Mouse (Mus musculus) heart, embryonic 15.5 days (tissue): Measurements from ENCODE around the gene Csk. TPM values are rescaled to one million over a fixed set of nuclear protein-coding genes. Genes with fewer than 3 reads are reported as not detected.
A peak's percentile ranks its signal among the peaks of the same experiment; 100 is the strongest.

Experiments
- ATAC-seq: fragments of 200-750 bp; cut with Nextera tagmentation; replicated peaks from 2 replicates; pipeline ENCODE4 v1.8.0; 2017; ENCODE audit warnings: low read depth, moderate TSS enrichment; ENCODE audit not compliant: insufficient number of reproducible peaks, insufficient read depth, low FRiP score
- H3K27ac ChIP-seq: fragments of 300-500 bp; sonication (generic); 2 replicates; pipeline ENCODE4 v1.5.1; 2015; ENCODE audit warnings: mild to moderate bottlenecking, inconsistent platforms
- H3K27me3 ChIP-seq: fragments of 300-500 bp; sonication (generic); 2 replicates; pipeline ENCODE4 v1.6.1; 2015; ENCODE audit warnings: inconsistent platforms
- H3K36me3 ChIP-seq: fragments of 300-500 bp; sonication (generic); 2 replicates; pipeline ENCODE4 v1.6.1; 2015; ENCODE audit warnings: mild to moderate bottlenecking, inconsistent platforms
- H3K4me1 ChIP-seq: fragments of 300-500 bp; sonication (generic); replicated peaks from 2 replicates; pipeline ENCODE4 v1.6.1; 2015; ENCODE audit warnings: inconsistent platforms
- H3K4me2 ChIP-seq: fragments of 300-500 bp; sonication (generic); 2 replicates; pipeline ENCODE4 v1.6.1; 2015; ENCODE audit warnings: inconsistent platforms, mild to moderate bottlenecking, moderate library complexity
- H3K4me3 ChIP-seq: fragments of 300-500 bp; sonication (generic); 2 replicates; pipeline ENCODE4 v1.5.1; 2015; ENCODE audit warnings: mild to moderate bottlenecking, inconsistent platforms
- H3K9ac ChIP-seq: fragments of 300-500 bp; sonication (generic); 2 replicates; pipeline ENCODE4 v1.6.1; 2015; ENCODE audit warnings: mild to moderate bottlenecking, inconsistent platforms
- H3K9me3 ChIP-seq: fragments of 300-500 bp; sonication (generic); replicated peaks from 2 replicates; pipeline ENCODE4 v1.6.1; 2016; ENCODE audit warnings: inconsistent platforms
- WGBS: fragments of 180-500 bp; shearing (Covaris S2); methylation state at CpG from one replicate; pipeline ENCODE4 v1.1.7; 2015; ENCODE audit warnings: mixed read lengths; 5-methylcytosine and 5-hydroxymethylcytosine counted together
- polyA plus RNA-seq: library from polyadenylated mRNA; unstranded; fragments of >200 nt; fragmentation: Nextera tagmentation; extraction: Ambion mirVana; gene quantifications from 2 replicates; pipeline ENCODE4 v1.2.1, GENCODE M21; 2015

The Csk gene
- polyA plus RNA-seq, 1 experiment from 2014 or later = 14.6 TPM

DNA sequence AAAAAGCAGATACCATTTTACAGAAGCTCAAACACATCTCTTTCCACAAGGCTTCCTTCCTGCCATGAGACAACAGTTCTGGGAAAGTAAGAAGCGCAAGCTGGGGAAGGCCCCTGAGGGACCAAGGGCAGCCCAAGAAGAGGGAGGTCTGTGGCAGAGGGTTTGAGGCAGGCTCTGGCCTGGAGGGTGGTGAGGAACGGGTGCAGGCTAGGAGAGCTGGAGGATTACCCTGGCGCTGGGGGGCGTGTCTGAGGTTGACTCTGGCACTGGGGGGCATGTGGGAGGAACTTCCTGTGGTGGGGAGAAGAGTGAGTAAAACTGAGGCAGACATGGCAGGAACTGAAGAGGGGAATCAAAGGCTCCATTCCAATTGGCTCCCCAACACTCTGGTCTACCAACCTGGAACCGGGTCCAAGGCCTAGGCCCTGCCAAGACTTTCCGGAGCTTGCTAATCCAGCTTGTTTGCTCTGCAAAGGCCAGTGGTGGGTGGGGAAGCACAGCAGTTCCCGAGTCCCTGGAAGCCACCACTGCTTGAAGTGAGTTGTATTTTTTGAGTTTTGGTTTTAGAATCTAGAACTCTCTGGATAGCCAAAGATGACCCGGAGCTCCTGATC lies 35.8 kb downstream of the Csk start:
- H3K36me3 ChIP-seq = no peaks in the 10 kb centered on the region
- no peaks in the 10 kb centered on the region for H3K27me3 ChIP-seq
- WGBS = 74% methylated on average over 8 of the region's 8 CpGs

GRCm38 (mm10) chr9:57614786-57615185 lies 38.6 kb downstream of the Csk start:
- Histone ChIP-seq H3K4me3 (no peak overlapping the region), H3K4me2 (no peak overlapping the region), H3K27me3 (0 out of 2 replicates have a peak, but pooled peaks cover 5% of the 10 kb centered on the region), H3K36me3 (no peaks in the 10 kb centered on the region), H3K9me3 (no peaks in the 10 kb centered on the region), H3K9ac (no peak overlapping the region), H3K4me1 (peaks cover 6% of the 10 kb centered on the region), H3K27ac (no peak overlapping the region)
- 0 out of 2 replicates have a peak, but pooled peaks have one; percentile 45 for ATAC-seq
- WGBS = 67% methylated on average over 4 of the region's 4 CpGs

More for the DNA sequence above, 35.8 kb downstream of the Csk start:
- Histone ChIP-seq H3K4me3 (no peak overlapping the region), H3K9me3 (no peaks in the 10 kb centered on the region), H3K27ac (no peak overlapping the region), H3K4me2 (no peak overlapping the region), H3K9ac (no peak overlapping the region), H3K4me1 (peaks cover 6% of the 10 kb centered on the region; the same call in 1 of the 2 replicates)
- no peak for ATAC-seq

- H3K27me3 ChIP-seq = peaks cover 11% of the 10 kb centered on the region; the same call in 1 of the 2 replicates
- no peak overlapping the region for H3K9ac ChIP-seq
- H3K9me3 ChIP-seq = no peaks in the 10 kb centered on the region
- H3K4me3 ChIP-seq = no peak overlapping the region
- 65% methylated on average over 7 of the region's 7 CpGs for WGBS
- peaks cover 6% of the 10 kb centered on the region for H3K4me1 ChIP-seq
- ATAC-seq = no peak
- H3K27ac ChIP-seq = no peak overlapping the region
- no peak overlapping the region for H3K4me2 ChIP-seq
- H3K36me3 ChIP-seq = no peaks in the 10 kb centered on the region
These were observed 39.5 kb downstream of the Csk start for GRCm38 (mm10) chr9:57613975-57614374.

- no peaks in the 10 kb centered on the region for H3K9me3 ChIP-seq
- peaks cover 22% of the 10 kb centered on the region; the same call in 1 of the 2 replicates for H3K27me3 ChIP-seq
- peaks cover 6% of the 10 kb centered on the region for H3K4me1 ChIP-seq
- H3K4me2 ChIP-seq = no peak overlapping the region
- H3K9ac ChIP-seq = no peak overlapping the region
- H3K4me3 ChIP-seq = no peak overlapping the region
- ATAC-seq = no peak
- 55% methylated on average over 7 of the region's 7 CpGs for WGBS
- no peaks in the 10 kb centered on the region for H3K36me3 ChIP-seq
- no peak overlapping the region for H3K27ac ChIP-seq
These were observed 40.8 kb downstream of the Csk start for GRCm38 (mm10) chr9:57612587-57612986.

DNA sequence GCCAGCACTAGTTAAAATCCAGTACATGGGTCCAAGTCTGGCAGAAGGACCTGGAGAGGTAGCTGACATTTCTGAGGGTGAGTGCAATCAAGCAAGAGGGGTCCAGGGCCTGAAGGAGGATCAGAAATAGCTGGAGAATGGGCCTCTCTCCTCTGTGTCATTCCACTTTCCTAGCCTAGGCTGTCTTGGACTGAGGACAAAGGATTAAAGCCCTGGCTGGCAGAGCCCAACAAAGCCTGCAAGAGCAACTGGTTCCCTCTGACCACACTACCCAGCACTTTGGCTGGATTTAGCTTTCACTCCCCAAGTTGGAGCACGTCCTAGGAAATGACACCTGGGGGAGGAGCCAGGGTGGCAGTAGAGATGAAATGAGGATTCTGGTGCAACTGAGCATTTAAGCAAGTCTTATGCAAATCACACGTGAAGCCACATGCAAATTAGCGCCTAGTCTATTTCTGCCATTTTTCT lies 43.0 kb downstream of the Csk start:
- Histone ChIP-seq H3K36me3 (no peaks in the 10 kb centered on the region), H3K9me3 (no peaks in the 10 kb centered on the region), H3K4me2 (no peak overlapping the region), H3K27me3 (peaks cover 43% of the 10 kb centered on the region), H3K4me3 (no peak overlapping the region), H3K4me1 (peaks cover 6% of the 10 kb centered on the region), H3K27ac (no peak overlapping the region), H3K9ac (no peak overlapping the region)
- 51% methylated on average over 3 of the region's 3 CpGs for WGBS
- no peak for ATAC-seq

DNA sequence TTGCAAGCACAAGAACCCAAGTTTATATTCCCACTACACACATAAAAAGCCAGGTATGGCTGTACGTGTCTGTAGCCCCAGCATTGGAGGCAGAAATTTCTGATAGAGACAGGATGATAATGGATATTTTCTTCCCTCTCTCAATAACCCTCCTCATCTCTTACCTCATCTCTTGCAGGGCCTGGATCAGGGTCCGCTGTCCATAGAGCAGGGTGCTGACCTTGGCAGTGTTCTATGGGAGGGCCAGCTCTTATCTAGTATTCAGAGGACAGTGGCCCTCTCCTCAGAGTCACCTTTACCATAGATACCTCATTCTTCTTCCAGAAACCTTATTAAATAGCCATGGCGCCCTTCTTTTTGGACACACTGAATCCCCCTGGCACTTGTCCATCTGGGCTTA lies 43.6 kb downstream of the Csk start:
- no peaks in the 10 kb centered on the region for H3K9me3 ChIP-seq
- H3K27ac ChIP-seq = no peak overlapping the region
- H3K4me1 ChIP-seq = peaks cover 3% of the 10 kb centered on the region
- H3K4me2 ChIP-seq = no peak overlapping the region
- no peak for ATAC-seq
- no peak overlapping the region for H3K4me3 ChIP-seq
- no peaks in the 10 kb centered on the region for H3K36me3 ChIP-seq
- peaks cover 48% of the 10 kb centered on the region for H3K27me3 ChIP-seq
- WGBS = 49% methylated on average over 3 of the region's 3 CpGs
- no peak overlapping the region for H3K9ac ChIP-seq

DNA sequence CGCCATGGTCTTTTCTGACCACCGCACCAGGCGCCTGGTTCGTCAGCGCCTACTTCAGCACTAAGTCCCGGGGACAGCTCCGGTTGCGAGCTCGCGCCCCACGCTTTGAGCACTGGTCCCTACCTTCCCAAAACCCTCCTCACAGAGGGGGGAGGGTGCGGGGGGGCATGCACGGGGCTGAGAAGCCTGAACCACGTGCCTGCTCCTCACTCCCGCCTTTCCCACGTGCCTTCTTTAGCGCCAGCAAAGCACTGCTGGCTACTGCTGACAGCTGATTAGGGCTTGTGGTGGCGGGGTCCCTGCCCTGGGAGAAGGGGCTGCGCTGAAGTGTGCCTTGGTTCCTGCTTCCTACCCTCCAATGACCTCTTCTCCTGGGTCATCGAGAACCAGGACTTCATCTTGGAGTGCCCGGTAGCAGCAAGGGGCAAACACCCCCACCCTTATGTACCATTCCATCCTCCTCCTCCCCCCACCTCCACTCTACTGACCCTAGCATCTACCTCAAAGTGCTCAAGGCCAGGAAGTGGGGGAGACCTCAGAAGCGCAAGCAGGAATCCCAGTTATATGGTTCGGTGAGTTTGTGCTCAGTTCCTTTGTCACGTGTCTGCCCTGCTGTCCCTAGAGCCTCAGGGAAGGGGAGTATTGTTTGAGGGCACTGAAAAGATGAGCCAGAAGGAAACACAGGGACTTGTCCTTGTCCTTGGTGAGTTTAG lies 47.1 kb downstream of the Csk start, which contains the start of gene Cplx3:
Gene Cplx3, minus strand, starts transcription at position 143 of the 713 bp plus-strand sequence.
- H3K9ac ChIP-seq = no peak within 1 kb of the TSS
- no peak within 1 kb of the TSS for H3K4me3 ChIP-seq
- WGBS = 5% methylated on average over 24 of the region's 24 CpGs
- ATAC-seq = peak; percentile 54; the same call in 1 of the 2 replicates
- H3K27me3 ChIP-seq = peaks cover 54% of the 10 kb centered on the region
- H3K36me3 ChIP-seq = no peaks in the 10 kb centered on the region
- no peak within 1 kb of the TSS for H3K27ac ChIP-seq
- H3K4me1 ChIP-seq = peaks cover 12% of the 10 kb centered on the region
- no peak within 1 kb of the TSS for H3K4me2 ChIP-seq
- H3K9me3 ChIP-seq = no peaks in the 10 kb centered on the region

GRCm38 (mm10) chr9:57605503-57605902 lies 47.9 kb downstream of the Csk start:
- H3K36me3 ChIP-seq = no peaks in the 10 kb centered on the region
- no peak overlapping the region for H3K4me2 ChIP-seq
- peaks cover 20% of the 10 kb centered on the region for H3K4me1 ChIP-seq
- no peak for ATAC-seq
- H3K9ac ChIP-seq = no peak overlapping the region
- peaks cover 54% of the 10 kb centered on the region for H3K27me3 ChIP-seq
- no peak overlapping the region for H3K4me3 ChIP-seq
- WGBS = 17% methylated on average over 9 of the region's 9 CpGs
- no peaks in the 10 kb centered on the region for H3K9me3 ChIP-seq
- H3K27ac ChIP-seq = no peak overlapping the region

DNA sequence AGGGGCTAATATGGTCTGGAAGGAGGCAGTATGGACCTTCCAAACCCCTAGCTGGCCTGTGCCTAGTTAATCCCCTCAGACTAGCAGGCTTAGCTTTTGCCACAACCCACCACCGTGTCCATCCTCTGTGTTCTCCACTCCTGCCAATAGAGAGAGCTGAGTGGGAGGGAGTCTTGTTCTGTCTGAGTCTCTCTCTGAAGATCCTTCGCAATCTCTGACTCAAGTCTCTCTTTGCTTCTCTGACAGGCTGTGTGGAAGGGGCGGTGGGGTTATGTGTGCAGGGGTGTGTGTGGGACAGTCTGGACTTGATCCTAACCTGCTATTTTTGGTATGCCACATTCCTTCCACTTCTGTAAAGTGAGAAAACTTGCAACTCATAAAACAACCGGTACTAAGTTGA lies 48.6 kb downstream of the Csk start:
- Histone ChIP-seq H3K4me1 (peaks cover 23% of the 10 kb centered on the region), H3K36me3 (no peaks in the 10 kb centered on the region), H3K4me2 (no peak overlapping the region), H3K9me3 (no peaks in the 10 kb centered on the region), H3K27me3 (peaks cover 54% of the 10 kb centered on the region), H3K9ac (no peak overlapping the region), H3K27ac (no peak overlapping the region), H3K4me3 (no peak overlapping the region)
- 71% methylated on average over 4 of the region's 4 CpGs for WGBS
- ATAC-seq = no peak

DNA sequence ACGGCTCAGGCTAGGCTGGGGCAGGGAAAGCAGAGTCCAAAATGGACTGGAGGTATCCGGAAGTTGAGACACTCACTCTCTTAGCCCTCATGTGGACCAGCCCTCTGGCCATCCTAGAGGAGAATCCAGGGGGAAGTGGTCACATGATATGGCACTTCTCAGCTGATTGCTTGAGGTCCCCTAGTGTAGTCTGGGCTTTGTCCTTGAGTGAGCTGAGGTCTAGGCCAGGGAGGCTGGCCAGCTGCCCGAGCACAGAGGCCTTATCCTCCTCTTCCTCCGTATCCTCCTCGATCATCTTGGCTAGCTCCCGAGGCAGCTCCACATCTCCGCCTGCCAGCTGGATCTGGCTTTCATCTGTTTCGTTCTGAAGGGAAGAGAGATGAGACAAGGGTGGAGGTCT lies 51.3 kb downstream of the Csk start:
- Histone ChIP-seq H3K4me1 (peaks cover 36% of the 10 kb centered on the region), H3K27me3 (peaks cover 34% of the 10 kb centered on the region), H3K36me3 (no peaks in the 10 kb centered on the region), H3K9me3 (no peaks in the 10 kb centered on the region), H3K4me2 (no peak overlapping the region), H3K9ac (no peak overlapping the region), H3K4me3 (no peak overlapping the region), H3K27ac (no peak overlapping the region)
- ATAC-seq = no peak
- 38% methylated on average over 8 of the region's 8 CpGs for WGBS

- Histone ChIP-seq H3K27ac (no peak overlapping the region), H3K4me1 (peaks cover 37% of the 10 kb centered on the region), H3K4me3 (no peak overlapping the region), H3K27me3 (peaks cover 26% of the 10 kb centered on the region), H3K36me3 (no peaks in the 10 kb centered on the region), H3K9me3 (no peaks in the 10 kb centered on the region), H3K4me2 (no peak overlapping the region), H3K9ac (no peak overlapping the region)
- WGBS = 29% methylated on average over 2 of the region's 2 CpGs
- no peak for ATAC-seq
These were observed 52.1 kb downstream of the Csk start for GRCm38 (mm10) chr9:57601353-57601706.
